Mouse (Mus musculus): ENCODE data around the gene Slc25a43. TPM values are rescaled to one million over a fixed set of nuclear protein-coding genes. Genes with fewer than 3 reads are reported as not detected.

Slc25a43 gene
- total and polyA plus RNA-seq, 3 experiments = 1.2 to 1.7 (median 1.5) TPM

Other genes with a start within 250 kb of the Slc25a43 start
- gene Pgrmc1, start 145.5 kb upstream of the Slc25a43 start, total RNA-seq (2012; rRNA removed) = 71.4 and 73.7 TPM in 2 replicates
- gene Pgrmc1, start 145.5 kb upstream of the Slc25a43 start, total RNA-seq (2014; rRNA removed) = 174 and 190 TPM in 2 replicates
- gene Pgrmc1, start 145.5 kb upstream of the Slc25a43 start, polyA plus RNA-seq (2012; ENCODE audit: insufficient read length, low read depth) = 87.2 and 91.4 TPM in 2 replicates
- 1.7 TPM in 2 replicates for gene Akap17b, start 98.3 kb upstream of the Slc25a43 start, total RNA-seq (2012; rRNA removed)
- 2.9 and 3.3 TPM in 2 replicates for gene Akap17b, start 98.3 kb upstream of the Slc25a43 start, total RNA-seq (2014; rRNA removed)
- gene Akap17b, start 98.3 kb upstream of the Slc25a43 start, polyA plus RNA-seq (2012; ENCODE audit: insufficient read length, low read depth) = 3.4 and 4.3 TPM in 2 replicates
- gene Slc25a5, start 52.0 kb downstream of the Slc25a43 start, total RNA-seq (2012; rRNA removed) = 591 and 695 TPM in 2 replicates
- 1,083 and 1,177 TPM in 2 replicates for gene Slc25a5, start 52.0 kb downstream of the Slc25a43 start, total RNA-seq (2014; rRNA removed)
- 878 and 881 TPM in 2 replicates for gene Slc25a5, start 52.0 kb downstream of the Slc25a43 start, polyA plus RNA-seq (2012; ENCODE audit: insufficient read length, low read depth)
- gene Ube2a, start 130.2 kb downstream of the Slc25a43 start, total RNA-seq (2012; rRNA removed) = 30.7 and 48.7 TPM in 2 replicates
- gene Ube2a, start 130.2 kb downstream of the Slc25a43 start, total RNA-seq (2014; rRNA removed) = 90.4 and 96.7 TPM in 2 replicates
- 96.6 and 141 TPM in 2 replicates for gene Ube2a, start 130.2 kb downstream of the Slc25a43 start, polyA plus RNA-seq (2012; ENCODE audit: insufficient read length, low read depth)
- gene C330007P06Rik, start 130.5 kb downstream of the Slc25a43 start, total RNA-seq (2012; rRNA removed) = 18.6 and 26.7 TPM in 2 replicates
- gene C330007P06Rik, start 130.5 kb downstream of the Slc25a43 start, total RNA-seq (2014; rRNA removed) = 61.2 and 70.3 TPM in 2 replicates
- 47.9 and 53.0 TPM in 2 replicates for gene C330007P06Rik, start 130.5 kb downstream of the Slc25a43 start, polyA plus RNA-seq (2012; ENCODE audit: insufficient read length, low read depth)
- gene Nkrf, start 159.2 kb downstream of the Slc25a43 start, total RNA-seq (2012; rRNA removed) = 7.0 and 10.1 TPM in 2 replicates
- 19.5 and 22.5 TPM in 2 replicates for gene Nkrf, start 159.2 kb downstream of the Slc25a43 start, total RNA-seq (2014; rRNA removed)
- 18.8 and 19.7 TPM in 2 replicates for gene Nkrf, start 159.2 kb downstream of the Slc25a43 start, polyA plus RNA-seq (2012; ENCODE audit: insufficient read length, low read depth)
- gene Sept6, start 248.1 kb downstream of the Slc25a43 start, total RNA-seq (2012; rRNA removed) = 88.1 and 98.8 TPM in 2 replicates
- gene Sept6, start 248.1 kb downstream of the Slc25a43 start, total RNA-seq (2014; rRNA removed) = 94.1 and 94.4 TPM in 2 replicates
- 180 and 214 TPM in 2 replicates for gene Sept6, start 248.1 kb downstream of the Slc25a43 start, polyA plus RNA-seq (2012; ENCODE audit: insufficient read length, low read depth)